Mouse (Mus musculus) liver, embryonic 14.5 days (tissue): ENCODE results near the gene Herpud2.

Experiments
- CTCF ChIP-seq: IDR thresholded peaks from 2 replicates; pipeline ENCODE4 v1.5.1; 2016; ENCODE audit warnings: antibody characterized with exemption, low read depth, control low read depth
- EP300 ChIP-seq: IDR thresholded peaks from 2 replicates; pipeline ENCODE4 v1.6.1; 2016; ENCODE audit warnings: antibody characterized with exemption, low read depth

GRCm38 (mm10) chr9:25175039-25175442 lies 23.4 kb upstream of the Herpud2 start:
- TF ChIP-seq CTCF = no peak
- no peak for TF ChIP-seq EP300
